Mouse (Mus musculus) lung, postnatal 14 days (tissue): ENCODE data around the gene 6820408C15Rik.

Experiments
- DNase-seq: peaks from one replicate; pipeline ENCODE4 v3.0.0; 2021

Gene 6820408C15Rik

DNA sequence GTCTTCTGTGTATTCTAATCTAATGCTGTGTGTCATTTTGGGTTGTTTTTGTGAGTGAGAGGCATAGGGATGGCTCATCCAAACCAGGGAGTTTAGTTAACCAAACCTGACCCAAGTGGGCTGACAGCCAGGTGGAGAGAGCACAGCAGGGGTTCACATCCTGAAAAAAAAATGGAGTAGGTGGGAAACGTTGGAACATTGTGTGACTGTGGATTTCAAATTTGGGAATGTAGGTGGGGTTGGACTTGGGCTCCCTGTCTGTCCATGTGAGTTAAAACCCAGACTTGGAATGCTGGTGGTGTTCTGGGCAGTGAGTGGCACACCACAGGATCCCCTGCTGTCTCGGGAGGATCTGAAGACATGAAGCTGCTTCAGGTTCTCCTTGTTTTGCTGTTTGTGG, 61.4 kb downstream of the 6820408C15Rik start, which contains the start of gene Defb20:
Gene Defb20 (plus strand): TSS at position 301 of the 400 bp plus-strand sequence.
- DNase-seq: no peak

DNA sequence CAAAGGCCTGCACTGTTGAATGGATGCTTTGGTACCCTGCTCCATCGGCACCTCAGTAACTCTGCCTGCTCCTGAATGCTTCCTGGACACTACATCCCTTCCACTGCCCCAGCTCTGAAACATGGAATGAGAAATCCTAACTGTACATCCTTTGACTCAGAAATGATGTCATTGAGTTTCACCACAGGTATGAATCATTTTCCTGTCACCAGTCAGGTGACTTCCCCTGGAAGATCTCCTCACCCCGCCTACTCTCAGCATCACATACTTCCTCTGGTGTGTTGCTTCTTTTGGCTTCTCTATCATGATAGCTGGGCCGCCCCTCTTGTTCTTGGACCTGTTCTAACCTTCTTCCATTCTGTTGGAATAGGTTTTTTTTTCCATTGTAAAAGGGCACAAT, 65.5 kb downstream of the 6820408C15Rik start:
- DNase-seq: no peak

DNA sequence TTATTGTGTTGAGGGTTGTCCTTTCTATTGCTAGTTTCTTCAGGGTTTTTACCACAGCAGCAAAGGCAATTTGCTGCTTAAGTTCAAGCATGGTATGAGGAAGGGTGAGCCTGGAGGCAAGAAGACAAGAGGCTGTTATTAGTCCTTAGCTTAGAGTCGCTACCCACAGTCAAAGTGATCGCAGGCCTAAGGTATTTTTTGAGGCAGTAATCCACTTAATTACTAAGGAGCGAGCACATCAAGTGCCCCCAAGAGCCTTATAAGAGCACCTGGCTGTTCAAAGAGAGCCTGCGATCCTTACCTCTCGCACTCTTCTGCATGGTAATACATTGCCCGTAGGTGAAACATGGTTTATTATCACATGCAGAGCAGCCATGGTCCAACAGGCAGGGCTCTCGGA, 66.3 kb downstream of the 6820408C15Rik start:
- no peak for DNase-seq

DNA sequence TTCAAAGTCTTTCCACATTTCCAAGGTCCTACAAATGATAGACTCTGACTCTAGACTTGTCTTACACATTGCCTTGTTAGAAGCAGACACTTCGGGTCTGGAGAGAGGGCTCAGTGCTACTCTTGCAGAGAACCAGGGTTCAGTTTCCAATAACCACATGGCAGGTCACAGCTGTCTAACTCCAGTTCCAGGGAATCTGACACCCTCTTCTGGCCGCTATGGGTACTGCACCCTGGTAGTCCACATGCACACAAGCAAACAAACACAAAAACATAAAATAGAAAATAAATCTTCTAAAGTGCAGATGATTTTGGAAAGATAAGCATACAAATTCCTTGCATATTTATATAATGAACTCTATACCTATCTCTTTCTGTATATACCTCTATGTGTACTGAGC, 71.6 kb downstream of the 6820408C15Rik start:
- DNase-seq: no peak

DNA sequence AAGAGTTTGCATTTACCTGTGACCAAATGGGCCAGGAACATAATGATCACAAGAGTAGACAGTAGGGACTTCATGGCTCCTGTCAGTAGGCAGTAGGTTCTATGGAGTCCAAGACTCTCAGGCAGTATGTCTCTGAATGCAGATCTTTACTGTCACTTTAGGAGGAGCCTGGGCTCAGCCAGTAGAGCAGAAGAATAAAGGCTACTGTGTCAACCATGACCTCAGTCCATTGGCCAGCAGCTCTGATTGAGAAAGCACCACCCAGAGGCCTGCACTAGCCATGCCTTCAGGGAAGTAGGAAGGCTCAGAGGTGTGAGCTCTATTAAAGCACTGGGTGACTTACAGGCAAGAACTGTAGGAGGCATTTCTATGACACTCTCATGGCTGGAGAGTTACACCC, 74.7 kb downstream of the 6820408C15Rik start, which contains the start of gene Defb22:
Gene Defb22 (minus strand): TSS at position 101 of the 400 bp plus-strand sequence.
- no peak for DNase-seq

DNA sequence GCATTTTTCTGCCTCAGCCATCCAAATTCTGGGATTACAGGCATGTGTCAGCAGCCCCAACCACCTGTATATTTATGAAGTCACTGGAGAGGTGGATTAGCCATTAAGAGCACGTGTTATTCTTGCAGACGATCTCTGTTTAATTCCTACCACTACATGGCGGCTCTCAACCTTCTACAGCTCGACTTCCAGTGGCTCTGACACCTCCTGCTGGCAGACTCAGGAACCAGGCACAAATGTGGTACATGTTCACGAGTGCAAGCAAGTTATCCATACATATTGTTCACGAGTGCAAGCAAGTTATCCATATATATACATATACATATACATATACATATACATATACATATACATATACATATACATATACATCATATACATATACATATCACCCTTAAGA, 77.8 kb downstream of the 6820408C15Rik start:
- no peak for DNase-seq
